ENCODE assay signal across 8 mouse cellular contexts in genomic region chr1:169969516-169969886, GRCm38 (mm10). TPM values are rescaled to one million over a fixed set of nuclear protein-coding genes. Genes with fewer than 3 reads are reported as not detected.
A peak's percentile ranks its signal among the peaks of the same experiment; 100 is the strongest.
DNase-seq lines count a peak whose midpoint lies in the region; ATAC-seq and TF ChIP-seq lines count a peak whose summit lies in the region.

No protein-coding gene starts in this region.

- peak; percentile 49 for ATAC-seq in embryonic facial prominence, embryonic 11.5 days (replicated peaks; ENCODE audit: insufficient number of reproducible peaks, low FRiP score, low TSS enrichment, low read depth)
- ATAC-seq in inflammation-experienced regulatory T-cells, adult 6 months = peak; percentile 6

- H3K27ac ChIP-seq in layer of hippocampus, adult 2 months = peak overlapping the region; percentile 76
- H3K27ac ChIP-seq in embryonic facial prominence, embryonic 11.5 days (replicated peaks; ENCODE audit: low read depth, low read length) = peak overlapping the region; percentile 48

- no peaks in the 10 kb centered on the region for H3K27me3 ChIP-seq in embryonic facial prominence, embryonic 11.5 days (ENCODE audit: control insufficient read depth, insufficient read depth, low read length)
- H3K27me3 ChIP-seq in myocyte (ENCODE audit: control insufficient read depth, insufficient read depth, insufficient read length) = no peaks in the 10 kb centered on the region

- peak overlapping the region; percentile 33 for H3K4me2 ChIP-seq in embryonic facial prominence, embryonic 11.5 days (ENCODE audit: low read depth, low read length)
- H3K4me2 ChIP-seq in myocyte (ENCODE audit: low read depth) = peak overlapping the region; percentile 70

- H3K9ac ChIP-seq in embryonic facial prominence, embryonic 11.5 days (replicated peaks; ENCODE audit: low read length) = peak overlapping the region; percentile 63

- H3K79me2 ChIP-seq in myocyte (ENCODE audit: control insufficient read depth, insufficient read depth) = peaks cover 8% of the 10 kb centered on the region

- H3K4me3 ChIP-seq in layer of hippocampus, adult 2 months = peak overlapping the region; percentile 84
- H3K4me3 ChIP-seq in embryonic facial prominence, embryonic 11.5 days (ENCODE audit: low read depth, low read length) = peak overlapping the region; percentile 65
- peak overlapping the region; percentile 67 for H3K4me3 ChIP-seq in myocyte

- H3ac ChIP-seq in myocyte (ENCODE audit: control insufficient read depth, insufficient read length) = no peak overlapping the region

- TF ChIP-seq POLR2A in myocyte (IDR thresholded peaks at IDR 0.05; ENCODE audit: insufficient read length, low read depth) = no peak

- 3% methylated on average over 9 of the region's 9 CpGs for WGBS in embryonic facial prominence, embryonic 11.5 days

- no peaks in the 10 kb centered on the region for H3K9me3 ChIP-seq in embryonic facial prominence, embryonic 11.5 days (replicated peaks; ENCODE audit: control insufficient read depth, low read length)

- no peaks in the 10 kb centered on the region; the same call in 1 of the 2 replicates for H3K36me3 ChIP-seq in embryonic facial prominence, embryonic 11.5 days (replicated peaks; ENCODE audit: control insufficient read depth, insufficient read depth, low read depth, low read length)
- peaks cover 18% of the 10 kb centered on the region for H3K36me3 ChIP-seq in myocyte (ENCODE audit: control insufficient read depth, insufficient read depth)

- no peak for TF ChIP-seq CTCF in layer of hippocampus, adult 2 months (conservative IDR thresholded peaks at IDR 0.05)

- no peak for DNase-seq in layer of hippocampus, adult 2 months (ENCODE audit: low spot score in 2 of 2)
- no peak for DNase-seq in layer of hippocampus, adult 8-10 months (ENCODE audit: low spot score in 2 of 2)
- DNase-seq in embryonic facial prominence, embryonic 11.5 days (ENCODE audit: low spot score) = no peak
- no peak for DNase-seq in layer of hippocampus, adult 18-20 months (ENCODE audit: low spot score in 2 of 2)
- DNase-seq in MN1 (ENCODE audit: low spot score) = no peak
- no peak for DNase-seq in cerebellum, adult 11 months

- H3K4me1 ChIP-seq in embryonic facial prominence, embryonic 11.5 days (ENCODE audit: control insufficient read depth, insufficient read depth, low read length) = no peaks in the 10 kb centered on the region

TF ChIP-seq in myocyte, 11 proteins besides CTCF, POLR2A, EP300 and RAD21:
- TF ChIP-seq REST (IDR thresholded peaks at IDR 0.05; ENCODE audit: insufficient read depth, insufficient read length) = no peak
- no peak for TF ChIP-seq SRF (IDR thresholded peaks at IDR 0.05; ENCODE audit: control insufficient read depth, insufficient read length, low read depth)
- no peak for TF ChIP-seq MAX (IDR thresholded peaks at IDR 0.05; ENCODE audit: low read depth)
- TF ChIP-seq E2F4 (IDR thresholded peaks at IDR 0.05; ENCODE audit: insufficient read depth) = no peak
- no peak for TF ChIP-seq POLR2AphosphoS2 (IDR thresholded peaks at IDR 0.05; ENCODE audit: insufficient read length, low read depth)
- TF ChIP-seq TCF3 (IDR thresholded peaks at IDR 0.05; ENCODE audit: insufficient read length, low read depth) = no peak
- TF ChIP-seq CEBPB (IDR thresholded peaks at IDR 0.05; ENCODE audit: insufficient read depth, poor library complexity, severe bottlenecking) = no peak
- TF ChIP-seq USF1 (IDR thresholded peaks at IDR 0.05; ENCODE audit: low read depth) = no peak

RNA-seq across cellular contexts. Expression of gene Hsd17b7, which starts 0.5 kb away (rescaled TPM):
- total RNA-seq in layer of hippocampus, adult 2 months (2021) = 10 to 100 TPM; 13.1 to 15.9 TPM
- 10 to 100 TPM; 14.9 to 19.0 (median 17.0) TPM for total RNA-seq in layer of hippocampus, adult 8-10 months (2022)
- polyA plus RNA-seq in embryonic facial prominence, embryonic 11.5 days (2014; fragmentation: Nextera tagmentation; extraction: Ambion mirVana) = 15.7 and 16.1 TPM in 2 replicates
- 10 to 100 TPM in 1 of 3 experiments, 1 to 10 TPM in 2; 7.9 to 11.0 (median 9.6) TPM for polyA plus RNA-seq in inflammation-experienced regulatory T-cells, adult 6 months (2017; shearing (Covaris generic))
- polyA plus RNA-seq in myocyte (2012; fragmentation: generic; extraction: Trizol) = 9.5 TPM
- total RNA-seq in layer of hippocampus, adult 18-20 months (2021) = 10 to 100 TPM; 15.7 to 17.3 TPM

RNA-seq across cellular contexts. Expression of gene Ccdc190, which starts 41.1 kb away (rescaled TPM):
- total RNA-seq in layer of hippocampus, adult 2 months (2021) = 10 to 100 TPM; 23.9 to 25.8 TPM
- 10 to 100 TPM; 26.7 to 32.0 (median 27.5) TPM for total RNA-seq in layer of hippocampus, adult 8-10 months (2022)
- 0.20 and 0.21 TPM in 2 replicates for polyA plus RNA-seq in embryonic facial prominence, embryonic 11.5 days (2014; fragmentation: Nextera tagmentation; extraction: Ambion mirVana)
- polyA plus RNA-seq in inflammation-experienced regulatory T-cells, adult 6 months (2017; shearing (Covaris generic)) = not detected
- not detected for polyA plus RNA-seq in myocyte (2012; fragmentation: generic; extraction: Trizol)
- total RNA-seq in layer of hippocampus, adult 18-20 months (2021) = 10 to 100 TPM; 23.4 to 29.0 TPM
